Mouse (Mus musculus): ENCODE data around the gene Ccdc169.

Gene Ccdc169

DNA sequence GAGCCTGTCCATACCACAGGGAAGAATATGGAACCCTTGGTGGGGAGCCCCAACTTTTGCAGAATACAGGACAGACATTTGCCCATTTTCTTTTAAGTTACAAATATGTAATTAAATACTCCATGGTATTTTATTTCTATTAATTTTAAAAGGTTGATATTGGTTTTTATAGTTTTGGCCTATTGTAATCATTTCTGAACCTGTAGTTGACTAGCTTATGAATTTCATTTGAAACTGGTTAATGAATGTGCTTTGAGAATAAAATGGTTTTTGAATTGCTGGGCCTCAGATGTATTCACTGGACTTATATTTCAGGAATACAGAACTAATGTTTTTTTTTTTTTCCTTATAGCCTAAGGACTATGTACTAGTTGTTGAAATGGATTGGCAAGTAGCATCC, at the start of gene Ccdc169:
Ccdc169 (plus strand) TSS at position 301 of the 400 bp plus-strand sequence.
- no peak for DNase-seq (ENCODE audit: extremely low read depth, low read depth)

DNA sequence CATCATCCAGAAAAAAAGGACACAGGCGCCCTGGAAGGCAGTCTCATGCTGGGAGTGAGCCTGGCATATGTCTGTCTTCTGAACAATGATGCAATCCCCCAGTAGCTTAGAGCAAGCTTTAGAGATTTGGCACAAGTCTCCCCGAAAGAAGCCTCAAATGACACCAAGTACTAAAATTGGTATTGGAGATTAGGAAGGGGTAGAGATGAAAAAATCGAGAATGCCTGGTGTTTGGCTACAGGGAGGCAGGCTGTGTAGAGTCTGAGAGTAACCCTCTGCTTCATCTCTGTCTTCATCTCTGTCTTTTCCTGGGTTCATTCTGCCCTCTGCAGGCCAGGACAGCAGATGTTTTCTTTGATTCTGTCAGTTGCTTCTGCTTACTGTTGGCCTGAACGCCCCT, 49.8 kb upstream of the Ccdc169 start:
- DNase-seq (ENCODE audit: extremely low read depth, low read depth), result no peak

DNA sequence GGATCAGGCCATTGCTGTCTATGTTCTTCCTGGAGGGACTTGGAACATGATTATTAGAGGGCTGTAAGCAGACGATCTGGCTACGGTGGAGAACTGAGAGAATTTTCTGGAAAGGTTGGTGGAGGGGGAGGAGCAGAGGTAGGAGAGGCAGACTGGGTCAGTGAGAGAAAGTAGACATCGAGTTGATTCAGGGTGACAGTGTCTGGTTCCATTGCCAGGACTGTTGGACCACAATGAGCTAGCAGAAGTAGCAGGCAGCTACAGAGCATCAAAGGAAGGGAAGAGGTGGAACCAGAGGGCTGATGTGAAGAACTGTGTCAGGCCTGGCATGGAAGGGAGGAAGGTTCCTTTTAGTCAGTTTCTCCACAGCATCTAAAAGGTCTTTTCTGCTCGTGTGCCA, 48.8 kb upstream of the Ccdc169 start:
- no peak for DNase-seq (ENCODE audit: extremely low read depth, low read depth)

DNA sequence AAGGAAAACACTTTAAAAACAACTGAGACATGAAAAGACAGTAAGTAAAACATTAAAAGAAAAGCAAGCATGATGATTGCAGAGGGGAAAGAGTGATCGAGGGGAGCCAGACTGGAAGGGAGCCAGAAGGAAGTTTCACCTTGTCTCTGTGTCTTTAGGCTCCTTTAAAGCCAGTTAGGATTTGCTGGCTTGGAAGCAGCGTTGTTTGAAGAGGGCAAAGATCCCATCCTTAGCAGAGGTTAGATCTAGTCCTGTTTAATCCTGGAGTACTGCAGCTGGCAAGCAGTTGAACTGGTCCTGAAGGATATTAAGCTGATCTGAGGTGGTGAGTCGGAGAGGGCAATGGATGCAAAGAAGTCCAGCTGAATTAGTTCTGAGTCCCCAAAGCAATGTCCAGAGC, 48.3 kb upstream of the Ccdc169 start:
- DNase-seq (ENCODE audit: extremely low read depth, low read depth), result no peak

DNA sequence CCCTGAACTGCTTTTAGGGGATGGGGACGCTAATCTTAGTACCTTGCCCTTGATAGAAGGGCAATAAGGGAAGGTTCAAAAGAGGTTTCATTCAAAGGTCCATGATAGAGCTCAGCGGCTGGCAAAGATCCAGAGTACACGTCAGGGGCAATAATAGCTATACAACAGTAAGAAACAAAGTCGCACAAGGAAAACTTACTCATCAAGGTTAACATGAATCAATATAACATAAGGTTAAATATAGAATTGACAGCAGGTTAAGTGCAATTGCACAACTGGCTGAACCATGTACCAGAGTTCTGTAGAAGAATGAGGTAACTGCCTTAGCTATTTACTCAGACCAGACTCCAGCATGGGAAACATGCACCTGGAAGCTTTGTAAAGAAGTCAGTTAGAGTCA, 47.8 kb upstream of the Ccdc169 start:
- no peak for DNase-seq (ENCODE audit: extremely low read depth, low read depth)

DNA sequence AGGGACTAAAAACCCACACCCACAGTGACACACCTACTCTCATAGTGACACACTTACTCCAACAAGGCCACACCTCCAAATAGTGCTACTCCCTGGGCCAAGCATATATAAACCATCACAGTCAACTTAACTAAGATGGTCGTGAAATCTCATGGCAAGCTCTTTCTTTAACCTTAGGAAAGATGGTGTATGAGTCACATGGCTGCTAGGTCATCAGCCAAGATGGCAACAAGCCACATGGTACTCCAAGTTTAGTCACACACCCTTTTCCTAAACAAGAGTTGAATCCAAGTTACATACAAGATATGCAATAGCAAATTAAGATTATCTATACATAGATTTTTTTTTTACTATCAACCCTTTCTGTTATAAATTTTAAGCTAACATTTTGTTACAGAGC, 44.0 kb upstream of the Ccdc169 start:
- no peak for DNase-seq (ENCODE audit: extremely low read depth, low read depth)

DNA sequence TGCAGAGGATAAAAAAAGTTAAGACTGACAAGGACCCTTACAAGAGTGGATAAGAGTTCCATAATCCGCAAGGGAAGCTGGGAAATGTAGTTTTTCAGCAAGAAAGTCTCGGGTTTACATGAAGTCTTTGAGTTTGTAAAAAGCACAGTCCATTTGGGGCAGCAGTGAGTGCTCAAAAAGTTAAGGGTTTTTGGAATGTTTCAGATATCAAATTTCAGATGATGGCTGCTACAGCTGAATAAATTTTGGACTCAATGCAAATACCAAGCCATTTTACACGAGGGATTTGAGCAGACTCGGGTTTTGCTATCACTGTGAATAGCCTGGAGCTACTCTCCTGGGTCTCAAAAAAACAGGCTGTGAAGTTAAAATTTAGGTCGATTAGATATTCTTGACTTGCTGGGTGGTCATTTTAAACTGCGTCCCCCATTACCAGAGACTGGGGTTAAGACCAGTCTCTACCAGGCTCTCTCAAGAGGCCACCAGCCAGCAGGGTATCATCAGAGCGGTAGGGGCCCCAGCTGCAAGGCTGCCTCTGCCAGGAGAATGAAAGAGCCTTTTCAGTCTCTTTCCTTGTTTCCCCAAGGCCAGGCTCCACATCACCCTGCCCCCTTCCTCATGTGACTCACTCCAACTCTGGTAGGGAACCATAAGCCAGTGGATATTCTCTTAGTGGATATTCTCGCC, 41.0 kb upstream of the Ccdc169 start:
- no peak for DNase-seq (ENCODE audit: extremely low read depth, low read depth)

DNA sequence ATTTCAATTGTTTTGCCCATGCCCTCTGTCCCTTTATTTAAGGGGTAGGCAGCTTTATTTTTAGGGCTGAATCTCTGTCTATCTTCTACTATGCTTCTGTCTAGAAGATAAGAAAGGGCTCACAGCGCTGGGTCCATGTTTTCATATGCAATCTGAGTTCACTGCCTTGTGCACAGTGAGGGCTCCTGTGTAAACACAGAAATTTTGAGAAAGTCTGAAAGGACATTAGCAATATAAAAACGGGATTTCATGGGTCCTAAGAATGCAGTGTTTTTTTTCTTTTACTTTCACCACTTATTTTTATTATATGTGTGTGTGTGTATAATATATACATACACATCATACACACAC, 40.5 kb upstream of the Ccdc169 start:
- DNase-seq (ENCODE audit: extremely low read depth, low read depth), result no peak

DNA sequence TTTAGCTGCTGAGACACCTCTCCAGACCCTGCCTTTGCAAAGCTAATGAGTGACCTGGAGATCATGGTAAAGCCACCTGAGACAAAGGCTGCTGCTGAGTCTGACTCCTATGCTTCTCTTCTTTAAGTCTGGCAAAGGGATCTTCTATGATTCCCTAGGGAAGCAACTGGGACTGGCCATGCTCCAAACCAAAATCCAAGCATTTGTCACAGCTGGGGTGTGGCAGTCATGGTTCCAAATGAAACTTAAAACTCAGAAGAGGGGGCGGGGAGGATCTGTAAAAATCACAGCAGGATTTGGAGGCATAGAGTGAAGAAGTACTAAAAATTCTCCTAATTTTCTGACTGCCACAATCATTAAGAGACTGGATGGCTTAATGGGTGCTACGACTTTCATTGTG, 40.0 kb upstream of the Ccdc169 start:
- no peak for DNase-seq (ENCODE audit: extremely low read depth, low read depth)

DNA sequence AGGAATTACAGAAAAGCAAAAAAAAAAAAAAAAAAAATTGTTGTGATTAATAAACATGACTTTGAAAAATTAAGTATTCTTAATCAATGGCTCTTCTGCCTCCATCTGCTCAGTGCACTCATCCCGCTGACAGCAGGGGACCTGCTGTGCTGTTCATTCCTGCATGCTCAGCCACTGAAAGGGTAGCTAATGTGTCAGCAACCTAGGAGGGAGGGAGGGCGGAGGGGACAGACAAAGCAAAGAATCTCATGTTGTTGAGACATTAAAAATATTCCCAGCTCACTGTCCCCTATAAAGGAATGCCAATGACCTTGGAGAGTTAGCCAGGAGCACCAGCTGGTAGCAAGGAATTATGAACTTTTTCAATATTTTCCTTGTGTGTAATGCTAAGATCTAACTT, 39.1 kb upstream of the Ccdc169 start:
- DNase-seq (ENCODE audit: extremely low read depth, low read depth), result no peak

DNA sequence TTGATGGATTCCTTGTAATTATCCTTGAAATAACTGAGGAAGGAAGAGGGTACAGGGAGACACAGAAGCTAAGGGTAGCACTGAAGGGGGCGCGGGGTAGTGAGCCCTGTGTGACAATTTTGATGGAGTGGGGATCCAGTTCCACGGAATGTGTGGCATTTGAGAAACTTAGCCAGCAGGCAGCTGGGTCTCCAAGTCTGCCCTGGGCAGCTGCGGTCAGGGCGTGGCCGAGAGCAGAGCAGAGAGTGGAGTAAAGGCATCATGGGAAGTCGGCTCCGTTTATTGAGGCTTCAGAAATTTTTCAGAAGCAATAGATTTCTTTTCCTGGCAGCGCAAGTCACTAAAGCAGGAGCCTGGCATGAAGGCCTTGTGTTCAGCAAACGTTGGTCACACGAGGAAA, 38.1 kb upstream of the Ccdc169 start:
- no peak for DNase-seq (ENCODE audit: extremely low read depth, low read depth)

DNA sequence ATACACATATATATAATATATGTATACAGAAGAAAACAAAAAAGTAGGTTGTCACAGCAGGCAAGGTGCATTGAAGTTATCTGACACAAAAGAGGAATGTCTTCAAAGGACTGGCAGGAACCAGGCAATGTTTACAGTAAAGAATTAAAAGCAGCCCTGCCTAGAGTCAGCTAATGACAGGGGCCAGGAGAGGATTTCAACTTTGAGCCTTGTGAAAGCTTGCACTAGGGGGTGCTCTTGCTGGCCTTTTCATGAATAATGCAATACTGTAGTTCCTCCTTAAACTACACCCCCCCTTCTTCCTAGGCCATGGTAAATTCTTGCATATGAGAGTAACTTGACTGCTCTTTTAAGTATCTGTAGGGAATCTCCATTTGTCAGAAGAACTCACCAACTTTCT, 36.0 kb upstream of the Ccdc169 start:
- no peak for DNase-seq (ENCODE audit: extremely low read depth, low read depth)

DNA sequence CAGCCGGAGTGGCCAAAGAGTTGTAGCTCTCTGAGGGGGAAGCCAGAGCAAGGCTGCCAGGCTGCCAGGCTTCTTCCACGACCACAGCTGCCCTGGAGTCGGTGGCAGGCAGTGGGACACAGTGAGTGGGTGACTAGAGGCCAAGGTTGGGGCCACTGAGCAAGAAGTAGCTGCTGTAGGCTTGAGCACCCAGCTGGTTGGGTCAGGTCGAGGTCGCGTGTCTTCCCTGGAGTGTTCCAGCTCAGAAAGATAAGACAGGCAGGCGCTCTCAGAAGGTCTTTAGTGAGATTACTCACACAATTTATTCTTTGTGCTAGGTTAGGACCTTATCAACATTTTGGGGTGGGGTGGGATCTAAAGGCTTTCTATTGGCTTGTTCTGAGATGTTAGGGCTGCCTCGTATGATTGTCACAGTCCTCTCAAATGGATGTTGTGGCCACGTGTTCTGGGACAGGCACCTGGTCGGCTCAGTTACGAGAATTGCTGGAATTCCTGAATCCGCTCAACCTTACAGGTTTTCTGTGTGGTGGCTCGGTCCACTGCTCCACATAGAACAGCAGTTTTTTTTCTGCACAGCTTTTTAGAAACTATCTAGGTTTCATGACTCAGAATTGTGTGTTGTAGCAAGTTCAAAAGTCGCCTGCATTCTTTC, 31.6 kb upstream of the Ccdc169 start:
- DNase-seq (ENCODE audit: extremely low read depth, low read depth), result no peak

DNA sequence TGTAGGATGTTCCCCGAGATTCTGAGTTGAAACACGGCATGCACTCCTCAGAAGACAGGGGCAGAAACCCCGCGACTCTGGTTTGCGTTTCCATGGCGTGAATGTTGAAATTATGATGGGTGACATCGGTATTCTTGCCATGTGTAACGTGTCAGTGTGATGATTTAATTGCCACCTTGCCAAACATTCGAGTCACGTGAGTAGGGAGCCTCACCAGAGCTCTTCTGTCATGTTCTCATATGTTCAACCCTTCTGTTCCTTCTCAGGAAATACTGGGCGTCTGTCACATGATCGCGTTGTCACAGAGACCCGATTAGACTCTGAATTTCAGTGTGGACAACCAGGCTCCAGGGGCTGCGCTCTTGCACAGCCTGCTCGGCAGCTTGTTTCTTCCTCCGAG, 31.1 kb upstream of the Ccdc169 start:
- no peak for DNase-seq (ENCODE audit: extremely low read depth, low read depth)

DNA sequence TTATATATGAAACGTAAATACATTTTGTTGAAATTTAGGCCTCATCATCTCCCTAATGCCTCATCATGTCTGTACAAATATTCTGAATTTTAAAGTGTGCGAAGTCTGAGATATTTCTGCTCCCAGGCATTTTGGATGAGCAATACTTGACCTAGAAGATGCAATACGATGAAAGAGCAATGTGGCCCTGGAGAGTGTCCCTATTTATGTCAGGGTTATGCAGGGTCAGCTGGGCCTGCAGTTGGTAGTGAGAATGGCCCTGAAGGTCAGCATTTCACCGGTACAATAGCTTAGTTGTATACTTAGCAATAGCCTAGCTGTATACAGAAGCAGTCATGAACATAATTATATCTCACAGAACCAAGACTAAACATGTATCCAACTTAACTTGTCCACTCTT, 28.0 kb upstream of the Ccdc169 start:
- DNase-seq (ENCODE audit: extremely low read depth, low read depth), result no peak

DNA sequence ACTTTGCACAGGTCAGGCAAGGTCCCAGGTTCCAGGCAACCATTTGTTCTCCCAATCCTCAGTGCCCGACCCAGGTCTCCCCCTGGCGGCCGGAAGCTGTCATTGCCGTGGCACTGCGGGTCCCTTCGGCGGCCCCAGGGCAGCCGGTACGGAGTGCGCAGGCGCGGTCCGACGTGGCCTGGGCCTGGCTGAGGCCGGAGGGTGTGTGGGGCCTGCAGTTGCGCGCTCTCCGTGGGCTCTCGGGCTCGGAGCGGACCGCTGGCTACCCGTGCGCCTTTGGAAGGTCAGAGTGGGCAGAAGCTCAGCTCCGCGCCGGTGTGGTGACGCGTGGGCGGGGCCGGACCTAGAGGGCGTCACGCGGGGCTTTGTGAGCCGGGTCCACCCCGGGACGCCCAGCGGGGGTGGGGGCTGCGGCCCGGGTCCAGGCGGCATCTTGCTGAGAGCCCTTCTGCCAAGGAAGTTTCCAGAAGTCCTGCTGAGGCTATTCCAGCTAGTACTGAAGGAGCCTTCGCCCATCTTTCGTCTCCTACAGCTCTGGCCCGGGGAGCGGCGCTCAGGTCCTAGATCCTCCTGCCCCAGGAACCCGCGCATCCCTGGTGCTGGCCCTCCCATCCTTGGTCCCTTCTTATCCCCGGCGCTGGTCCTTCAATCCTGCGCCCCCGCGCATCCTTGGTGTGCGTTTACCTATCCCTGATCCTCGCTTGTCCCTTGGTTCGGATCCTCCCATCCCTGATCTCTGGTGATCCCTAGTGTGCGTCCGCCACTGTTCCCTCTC, 25.0 kb upstream of the Ccdc169 start, which contains the start of gene Spg20:
Spg20 (plus strand) TSS at position 174 of the 775 bp plus-strand sequence.
- peak; percentile 56 for DNase-seq (ENCODE audit: extremely low read depth, low read depth)

DNA sequence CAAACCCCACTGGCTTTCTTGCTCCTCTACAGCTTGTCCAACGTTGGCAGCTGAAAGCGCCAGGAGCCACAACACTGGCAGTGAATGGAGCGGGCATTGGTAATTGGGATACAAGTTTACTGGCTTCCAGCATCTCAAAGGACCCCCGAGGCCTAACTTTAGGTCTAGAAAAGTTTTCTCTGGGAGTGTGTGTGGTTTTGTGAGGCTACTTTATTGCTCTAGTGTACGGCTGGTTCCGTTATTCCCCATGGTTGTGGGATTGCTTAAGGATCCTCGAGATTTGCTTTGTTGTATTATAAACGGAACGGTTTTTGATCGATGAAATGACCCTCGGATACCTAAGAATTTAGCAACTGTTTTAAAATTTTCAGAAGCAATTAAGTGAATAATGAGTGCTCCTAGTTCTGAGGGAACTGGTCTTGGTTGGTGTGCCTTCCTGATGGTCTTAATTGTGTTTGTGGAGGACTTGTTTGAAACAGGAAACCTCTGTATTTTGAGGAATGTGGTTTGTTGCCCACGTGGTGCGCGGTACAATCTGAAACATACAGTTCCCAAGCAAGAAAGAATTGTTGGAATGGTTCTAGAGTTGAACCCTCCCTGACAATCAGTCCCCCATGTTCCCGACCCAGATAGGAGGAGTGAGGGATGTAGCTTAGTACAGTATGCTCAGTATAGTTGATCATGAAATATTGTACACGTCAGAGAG, 24.3 kb upstream of the Ccdc169 start:
- peak; percentile 25 for DNase-seq (ENCODE audit: extremely low read depth, low read depth)

DNA sequence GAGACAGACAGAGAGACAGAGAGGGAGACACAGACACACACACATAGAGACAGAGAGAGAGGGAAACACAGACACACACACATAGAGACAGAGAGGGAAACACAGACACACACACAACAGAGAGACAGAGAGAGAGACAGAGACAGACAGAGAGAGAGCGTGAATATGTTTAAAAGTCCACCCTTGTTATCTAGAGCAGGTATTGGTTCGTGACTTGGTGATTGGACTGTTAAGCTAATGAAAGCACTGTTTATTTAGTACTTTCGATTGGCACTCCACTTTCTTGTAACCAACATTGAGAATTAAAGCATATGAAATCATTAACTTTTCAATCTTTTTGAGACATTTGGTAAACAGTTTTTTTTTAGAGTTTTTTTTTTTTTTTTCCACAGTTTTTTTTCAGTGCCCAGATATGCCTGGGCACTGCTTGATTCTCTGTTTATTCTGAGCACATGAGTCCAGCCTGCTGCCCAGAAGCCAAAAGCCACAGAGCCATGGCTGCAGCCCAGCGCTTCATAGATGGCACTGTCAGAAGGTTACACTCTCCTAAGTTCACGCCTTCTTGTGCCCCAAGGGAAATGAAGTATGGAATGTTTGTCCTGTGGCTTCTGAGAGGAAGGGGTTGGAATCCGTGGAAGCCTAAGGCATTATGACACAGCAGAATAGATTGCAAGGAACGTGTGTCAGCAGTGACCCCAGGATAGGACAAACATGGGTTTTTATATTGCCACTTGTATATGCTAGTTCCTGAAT, 22.6 kb upstream of the Ccdc169 start:
- no peak for DNase-seq (ENCODE audit: extremely low read depth, low read depth)

DNA sequence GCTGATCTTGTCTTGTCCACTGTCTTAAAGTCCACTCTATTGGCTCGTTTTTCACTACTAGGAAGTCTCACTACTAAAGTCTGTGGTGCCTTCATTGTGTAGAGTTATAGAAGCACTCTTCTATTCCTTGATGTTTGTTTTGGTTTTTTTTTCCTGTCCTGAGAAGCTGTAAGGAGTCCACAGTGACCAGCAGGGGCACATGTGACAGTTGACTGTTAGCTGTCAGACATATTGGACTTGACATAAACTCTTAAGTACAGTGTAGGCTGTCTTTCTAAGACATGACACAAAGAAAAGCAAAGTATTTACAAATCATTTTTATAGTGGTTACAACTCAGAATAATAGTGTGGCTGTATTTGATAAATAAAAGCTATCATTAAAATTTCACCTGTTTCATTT, 22.1 kb upstream of the Ccdc169 start:
- DNase-seq (ENCODE audit: extremely low read depth, low read depth), result no peak

DNA sequence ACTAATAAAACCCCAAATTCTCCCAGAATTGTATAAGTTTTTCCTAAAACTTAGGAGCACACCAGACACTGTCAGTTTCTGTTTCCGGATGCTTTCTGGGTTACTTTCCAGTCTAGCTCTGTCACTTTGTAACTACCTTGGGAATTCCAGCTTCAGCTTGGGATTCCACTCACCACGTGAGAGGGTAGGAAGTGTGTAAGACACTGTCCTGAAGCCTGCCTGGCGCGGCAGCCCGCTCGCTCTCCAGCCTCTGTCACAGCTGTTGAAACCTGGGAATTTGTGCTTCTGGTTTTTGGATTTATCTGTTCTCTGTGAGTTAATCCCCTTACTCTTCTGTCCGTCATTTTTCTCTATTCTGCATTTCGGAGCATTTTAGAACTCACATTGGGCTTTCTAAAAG, 21.1 kb upstream of the Ccdc169 start:
- no peak for DNase-seq (ENCODE audit: extremely low read depth, low read depth)

DNA sequence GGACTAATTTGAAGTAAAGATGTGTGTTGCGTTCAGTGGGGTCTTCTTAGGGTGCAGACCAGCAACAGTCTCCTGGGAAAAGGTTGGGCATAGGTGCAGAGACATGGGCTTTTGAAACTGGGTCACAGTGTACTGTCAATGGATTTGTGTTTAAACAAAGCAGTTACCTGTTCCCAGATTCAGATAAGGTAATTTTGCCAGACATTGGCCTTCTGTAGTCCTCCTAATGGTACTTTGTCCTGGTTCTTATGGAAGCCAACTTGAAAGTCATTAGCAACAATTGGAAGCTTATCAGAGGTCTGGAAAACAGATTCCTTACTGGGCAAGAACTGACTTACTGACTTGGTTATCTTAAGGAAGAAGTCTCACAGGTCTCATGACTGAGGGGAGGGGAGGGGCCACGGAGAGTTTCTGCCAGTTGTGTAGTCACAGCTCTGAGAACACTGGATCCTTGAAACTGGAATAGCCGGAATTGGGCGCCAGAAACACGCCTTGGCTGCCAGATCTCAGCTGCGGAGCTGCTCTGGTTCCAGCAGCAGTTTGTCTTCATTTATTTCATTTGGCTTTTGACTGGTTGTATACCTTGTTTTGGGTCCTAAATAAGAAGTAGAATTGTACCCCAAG, 17.8 kb upstream of the Ccdc169 start:
- no peak for DNase-seq (ENCODE audit: extremely low read depth, low read depth)

Data from MEL-GATA-1-ER (cell line).